Mouse (Mus musculus) monocyte, adult 5-6 weeks (primary cell): ENCODE measurements around the gene Igsf11. TPM values are rescaled to one million over a fixed set of nuclear protein-coding genes. Genes with fewer than 3 reads are reported as not detected.
"Not testable (repeated sequence)": the region's sequence is repeated elsewhere in the genome, so short reads cannot be mapped to it uniquely, and the experiment has no call there.

ENCODE experiments used
- ATAC-seq: fragments of 153-309, 156-312 bp; replicated peaks from 2 replicates; pipeline ENCODE4 v1.8.0; 2017; ENCODE audit warnings: mild to moderate bottlenecking; ENCODE audit not compliant: low TSS enrichment, insufficient number of reproducible peaks, severe bottlenecking, poor library complexity, low FRiP score
- total RNA-seq: library from RNA; stranded (forward); fragments of 200-1000, 200-491, 200-594 nt; gene quantifications from 3 replicates; pipeline ENCODE4 v1.2.3, GENCODE M21; 2017

The Igsf11 gene
- total RNA-seq, 1 experiment from 2014 or later = not detected

GRCm38 (mm10) chr16:38967026-38967425 is 74.6 kb downstream of the Igsf11 start:
- ATAC-seq = no peak

DNA sequence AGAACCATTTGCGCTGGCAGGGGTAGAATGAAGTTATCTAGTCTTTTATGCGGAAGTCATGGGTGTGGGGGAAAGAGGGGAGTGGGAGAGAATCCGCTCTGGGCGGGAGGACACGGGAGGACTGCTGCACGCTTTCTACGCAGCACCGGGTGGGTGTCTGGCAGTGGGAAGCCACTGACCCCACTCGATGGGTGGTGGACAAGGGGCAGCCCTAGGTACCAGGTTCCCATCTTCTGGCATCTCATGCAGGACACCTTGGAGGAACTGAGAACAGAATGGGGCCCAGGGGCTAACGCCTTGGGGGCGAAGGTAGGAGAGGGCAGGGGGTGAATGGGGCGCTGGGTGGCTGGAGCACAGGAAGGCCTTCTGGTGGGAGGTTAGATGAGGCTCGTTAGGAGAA is 83.7 kb downstream of the Igsf11 start:
- no peak for ATAC-seq

- ATAC-seq = no peak
These were observed 86.1 kb downstream of the Igsf11 start for GRCm38 (mm10) chr16:38978546-38978945.

- no peak for ATAC-seq
These were observed 88.1 kb downstream of the Igsf11 start for GRCm38 (mm10) chr16:38980546-38980945.

- no peak for ATAC-seq
These were observed 89.6 kb downstream of the Igsf11 start for GRCm38 (mm10) chr16:38982051-38982450.

GRCm38 (mm10) chr16:38982508-38983236 is 90.2 kb downstream of the Igsf11 start:
- ATAC-seq = no peak

- not testable (repeated sequence) for ATAC-seq
These were observed 91.4 kb downstream of the Igsf11 start for GRCm38 (mm10) chr16:38983850-38984249.

DNA sequence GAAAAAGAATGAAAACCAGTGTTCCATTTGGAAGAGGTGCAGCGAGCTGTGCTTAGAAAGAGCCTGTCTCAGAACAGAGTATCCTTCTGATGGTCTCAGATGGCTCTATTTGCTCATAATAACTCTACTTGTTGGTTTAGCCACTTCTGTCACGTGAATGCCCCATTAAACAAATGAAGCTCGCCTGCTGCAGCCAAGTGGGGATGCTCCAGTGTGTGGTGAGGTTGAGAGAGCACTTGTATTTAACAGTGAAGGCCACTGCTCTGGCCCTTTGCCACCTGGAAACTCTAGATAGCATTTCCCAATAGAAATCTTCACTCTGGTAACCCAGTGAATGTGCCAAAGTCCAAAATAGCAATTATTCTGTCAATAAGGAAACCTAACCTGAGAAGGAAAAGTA is 92.9 kb downstream of the Igsf11 start:
- ATAC-seq = no peak

GRCm38 (mm10) chr16:38986410-38986809 is 93.9 kb downstream of the Igsf11 start:
- ATAC-seq = no peak

GRCm38 (mm10) chr16:38993711-38994110 is 101.2 kb downstream of the Igsf11 start:
- no peak for ATAC-seq

- no peak for ATAC-seq
These were observed 106.2 kb downstream of the Igsf11 start for GRCm38 (mm10) chr16:38998496-38999258.

DNA sequence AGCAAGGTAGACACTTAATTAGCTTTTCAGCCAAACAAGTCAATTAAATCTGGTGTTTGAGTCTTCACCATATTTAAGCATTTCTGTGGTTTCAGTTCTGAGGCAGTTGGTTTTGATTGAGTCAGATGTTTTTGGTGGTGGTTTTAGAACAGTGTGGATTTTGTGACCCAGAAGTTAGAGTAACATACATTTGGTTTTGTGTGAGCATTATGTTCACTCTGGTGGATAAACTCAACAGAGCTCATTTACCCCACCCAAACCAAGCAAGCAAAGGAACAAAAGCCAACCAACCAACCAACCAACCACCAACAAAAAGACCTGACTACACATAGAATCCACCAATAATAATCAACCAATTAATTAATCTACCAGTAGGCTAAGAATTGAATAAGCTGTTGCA is 106.8 kb downstream of the Igsf11 start:
- ATAC-seq = no peak

- ATAC-seq = no peak
These were observed 114.5 kb downstream of the Igsf11 start for GRCm38 (mm10) chr16:39006978-39007377.

DNA sequence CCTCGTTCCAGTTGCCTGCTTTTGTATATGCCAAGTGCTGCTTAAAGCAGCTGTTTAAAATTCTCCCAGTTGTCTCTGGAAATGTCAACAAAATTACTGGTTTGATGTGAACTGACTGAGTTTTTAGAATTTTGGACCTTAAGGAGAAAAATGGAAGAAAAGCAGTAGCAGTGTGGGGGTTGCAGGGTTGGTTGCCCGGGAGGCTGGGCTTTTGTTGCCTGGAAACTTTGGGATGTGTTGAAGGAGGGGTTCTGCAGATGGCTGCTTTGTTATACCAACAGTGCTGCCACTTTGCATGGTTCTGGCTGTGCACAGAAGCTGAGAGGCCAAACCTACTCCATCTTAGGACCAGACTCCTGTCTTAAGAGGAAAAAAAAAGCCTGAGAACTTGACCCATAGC is 127.0 kb downstream of the Igsf11 start:
- ATAC-seq = no peak

DNA sequence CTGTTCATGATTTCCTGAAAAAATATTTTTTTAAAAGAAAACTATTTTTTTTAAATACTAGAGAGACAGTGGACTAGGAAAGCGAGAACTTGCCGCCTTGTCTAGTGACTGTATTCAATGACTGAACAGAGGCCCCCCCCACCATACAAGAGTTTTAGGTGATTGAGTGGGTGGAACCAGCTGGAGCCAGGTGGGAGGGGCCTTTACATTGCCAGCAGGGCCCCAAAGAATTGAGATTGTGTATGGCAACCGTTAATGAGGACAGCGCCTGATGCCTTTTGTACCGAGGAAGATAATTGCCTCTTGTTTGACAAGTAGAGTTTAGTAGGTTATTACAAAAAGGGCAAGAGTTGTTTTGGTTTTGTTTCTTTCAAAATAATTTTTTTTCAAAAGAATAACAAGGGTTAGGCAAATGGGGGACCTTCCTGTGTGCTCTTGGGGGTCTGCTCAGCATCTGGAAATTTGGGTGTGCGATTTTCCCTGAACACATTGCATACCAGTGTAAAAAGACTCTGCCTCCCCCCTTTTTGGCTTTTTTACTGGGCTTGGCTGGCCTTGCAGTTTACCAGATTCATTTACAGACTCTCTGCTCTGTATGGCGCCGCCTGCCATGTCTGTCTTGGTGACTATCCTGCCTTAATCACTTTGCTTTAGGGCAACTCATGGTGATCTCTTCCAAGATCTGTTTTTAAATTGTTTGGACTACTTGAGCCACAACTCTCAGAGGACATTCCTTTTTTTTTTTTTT is 133.7 kb downstream of the Igsf11 start:
- no peak for ATAC-seq

GRCm38 (mm10) chr16:39031350-39031749 is 138.9 kb downstream of the Igsf11 start:
- ATAC-seq = no peak

DNA sequence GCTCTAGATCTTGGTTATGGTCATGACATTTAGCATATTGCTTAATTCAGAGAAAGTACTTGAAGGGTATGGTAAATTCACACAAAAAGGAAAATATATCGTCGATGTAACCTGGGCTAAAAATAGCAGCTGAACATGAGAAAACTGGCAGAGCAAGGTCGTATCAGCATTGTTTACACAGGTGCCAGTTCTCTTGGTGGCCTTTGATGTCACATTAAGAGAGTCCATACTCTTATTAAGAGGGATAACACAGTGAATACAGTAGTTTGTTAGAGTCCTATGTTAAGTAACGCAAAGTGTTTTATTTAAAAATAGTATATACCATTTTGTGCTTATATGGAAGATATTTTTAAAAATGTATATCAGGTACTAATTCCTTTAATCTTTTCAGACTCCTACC is 144.8 kb downstream of the Igsf11 start:
- no peak for ATAC-seq

DNA sequence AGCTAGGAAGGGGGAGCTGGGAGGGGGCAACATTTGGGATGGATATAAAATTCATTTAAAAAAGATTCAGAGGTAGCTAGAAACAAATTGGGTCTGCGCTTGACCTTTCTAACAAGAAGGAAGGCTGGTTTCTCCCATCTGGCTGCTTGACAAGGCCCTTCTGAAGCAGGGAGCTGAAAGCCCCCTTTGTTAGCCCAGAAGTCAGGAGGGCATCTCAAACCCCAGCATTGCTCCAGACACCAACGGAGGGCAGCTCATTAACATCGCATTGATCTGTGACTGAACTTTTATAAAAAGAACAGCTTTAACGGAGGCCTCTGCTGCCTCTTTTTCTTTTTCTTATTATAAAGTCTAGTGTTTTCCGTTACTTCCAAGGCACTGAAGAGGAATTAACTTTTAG is 151.9 kb downstream of the Igsf11 start:
- no peak for ATAC-seq

- ATAC-seq = no peak
These were observed 156.4 kb downstream of the Igsf11 start for GRCm38 (mm10) chr16:39048889-39049288.

GRCm38 (mm10) chr16:39052971-39053370 is 160.5 kb downstream of the Igsf11 start:
- ATAC-seq = no peak
